Mouse (Mus musculus): Measurements from ENCODE around the gene Hmga2. TPM values are rescaled to one million over a fixed set of nuclear protein-coding genes. Genes with fewer than 3 reads are reported as not detected.
A peak's percentile ranks its signal among the peaks of the same experiment; 100 is the strongest.
"Not testable (repeated sequence)": the region's sequence is repeated elsewhere in the genome, so short reads cannot be mapped to it uniquely, and the experiment has no call there.

Hmga2 gene
- polyA plus RNA-seq, 1 experiment from 2014 or later: 2.6 TPM

DNA sequence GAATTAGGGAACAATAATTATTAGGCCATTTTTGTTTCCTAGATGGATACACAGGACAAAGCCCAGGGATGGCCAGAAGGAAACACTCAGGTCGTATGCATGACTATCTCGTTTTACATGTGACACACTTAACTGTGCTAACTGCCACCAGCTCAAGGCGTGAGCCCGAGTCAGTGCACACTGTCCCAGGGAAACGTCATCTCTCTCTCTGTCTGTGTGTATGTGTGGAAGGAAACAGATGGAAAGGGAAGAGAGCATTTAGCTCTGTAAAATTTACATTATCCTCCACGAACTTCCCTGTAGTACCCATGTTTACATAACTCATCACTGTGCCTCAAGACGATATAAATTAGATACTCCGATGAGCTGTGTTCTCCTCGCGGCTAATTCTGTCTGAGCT is 105.1 kb downstream of the Hmga2 start:
- peaks cover 4% of the 10 kb centered on the region for H3K4me1 ChIP-seq (ENCODE audit: control insufficient read depth, insufficient read depth, low read length)
- H3K27me3 ChIP-seq (replicated peaks; ENCODE audit: control insufficient read depth, insufficient read depth, low read length): no peaks in the 10 kb centered on the region
- H3K4me3 ChIP-seq (ENCODE audit: low read depth, low read length): no peak overlapping the region
- DNase-seq (ENCODE audit: low spot score): no peak
- no peak overlapping the region for H3K4me2 ChIP-seq (ENCODE audit: low read length)
- no peak for ATAC-seq
- H3K9ac ChIP-seq (ENCODE audit: low read length): no peak overlapping the region
- 77% methylated on average over 10 of the region's 10 CpGs for WGBS
- H3K36me3 ChIP-seq (ENCODE audit: control insufficient read depth, insufficient read depth, low read length): no peaks in the 10 kb centered on the region
- H3K9me3 ChIP-seq (replicated peaks; ENCODE audit: control insufficient read depth, low read length): no peaks in the 10 kb centered on the region
- H3K27ac ChIP-seq (ENCODE audit: low read depth, low read length): no peak overlapping the region

DNA sequence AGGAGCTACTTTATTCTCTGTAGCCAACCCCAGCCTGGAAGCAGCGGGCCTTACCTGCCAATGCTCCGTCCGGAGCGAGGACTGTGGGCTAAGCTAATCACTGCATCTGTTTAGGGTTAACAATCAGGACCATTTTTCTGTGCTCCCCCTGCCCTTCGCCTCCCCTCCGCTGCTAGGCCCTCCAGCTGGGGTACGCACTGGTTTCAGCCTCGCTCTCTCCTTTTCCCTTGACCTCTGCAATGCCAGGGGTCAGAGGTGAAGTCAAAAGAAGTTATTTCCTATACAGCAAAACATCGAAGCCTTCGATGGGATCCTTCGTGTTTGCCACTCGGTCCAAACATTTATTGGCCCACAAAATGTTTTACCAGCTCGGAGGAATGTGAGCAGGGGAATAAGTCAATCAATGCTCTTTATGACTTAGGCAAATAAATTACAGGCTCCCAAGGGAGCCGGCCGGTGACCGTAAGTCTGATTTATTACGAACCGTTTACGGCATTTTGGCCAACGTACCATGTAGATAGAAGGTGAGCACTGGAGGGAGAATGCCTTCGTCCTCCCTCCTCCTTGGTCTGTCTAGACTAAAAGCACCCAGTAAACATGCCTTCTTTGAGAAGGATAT is 107.0 kb downstream of the Hmga2 start:
- WGBS: 82% methylated on average over 21 of the region's 21 CpGs

GRCm38 (mm10) chr10:120366173-120366592 is 110.1 kb downstream of the Hmga2 start:
- not testable (repeated sequence) for H3K9me3 ChIP-seq (replicated peaks; ENCODE audit: control insufficient read depth, low read length); DNase-seq (ENCODE audit: low spot score)

More for the DNA sequence above, 107.0 kb downstream of the Hmga2 start:
- H3K27me3 ChIP-seq (replicated peaks; ENCODE audit: control insufficient read depth, insufficient read depth, low read length): no peaks in the 10 kb centered on the region
- H3K4me1 ChIP-seq (ENCODE audit: control insufficient read depth, insufficient read depth, low read length): no peaks in the 10 kb centered on the region
- no peak overlapping the region for H3K4me2 ChIP-seq (ENCODE audit: low read length)
- H3K4me3 ChIP-seq (ENCODE audit: low read depth, low read length): no peak overlapping the region
- no peaks in the 10 kb centered on the region for H3K36me3 ChIP-seq (ENCODE audit: control insufficient read depth, insufficient read depth, low read length)
- H3K9me3 ChIP-seq (replicated peaks; ENCODE audit: control insufficient read depth, low read length): no peaks in the 10 kb centered on the region
- no peak overlapping the region for H3K9ac ChIP-seq (ENCODE audit: low read length)
- ATAC-seq (no peak), DNase-seq (ENCODE audit: low spot score) (no peak)
- no peak overlapping the region for H3K27ac ChIP-seq (ENCODE audit: low read depth, low read length)

DNA sequence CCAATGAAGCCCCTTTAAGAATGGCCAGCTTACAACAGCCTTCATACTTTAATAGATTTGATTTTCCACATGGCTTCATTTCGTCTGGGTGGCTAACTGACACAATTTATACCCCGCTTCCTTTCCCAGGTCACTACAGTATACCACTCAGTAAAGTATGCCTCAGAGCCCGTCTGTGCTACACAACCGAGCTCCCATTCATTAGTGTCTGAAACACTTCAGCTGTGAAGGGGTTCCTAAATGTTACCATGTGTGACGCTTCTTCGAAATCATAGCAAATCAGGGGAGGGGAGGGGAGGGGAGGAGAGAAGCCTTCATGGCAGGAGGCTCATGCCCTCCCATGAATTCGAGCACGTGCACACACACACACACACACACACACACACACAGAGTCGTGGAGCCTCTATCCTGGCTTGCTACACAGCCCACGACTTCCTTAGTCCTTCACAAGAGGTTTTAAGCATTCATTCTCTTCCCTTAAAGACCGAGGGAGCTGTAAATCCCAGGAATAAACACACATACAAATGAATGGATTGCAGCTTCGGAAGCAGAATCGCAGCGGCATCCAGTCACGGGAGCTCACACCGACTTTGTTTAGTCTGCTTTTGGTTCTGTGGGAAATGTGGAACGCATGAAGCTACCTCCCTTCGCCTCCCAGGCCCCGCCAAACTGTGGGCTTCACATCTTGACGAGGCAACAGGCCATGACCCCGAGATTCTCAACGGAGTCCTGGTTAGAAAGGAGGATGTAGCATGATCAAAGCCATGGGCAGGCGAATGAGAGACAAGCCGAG is 110.7 kb downstream of the Hmga2 start:
- Histone ChIP-seq H3K4me1 (ENCODE audit: control insufficient read depth, insufficient read depth, low read length) (no peaks in the 10 kb centered on the region), H3K4me3 (ENCODE audit: low read depth, low read length) (no peak overlapping the region), H3K4me2 (ENCODE audit: low read length) (0 out of 2 replicates have a peak overlapping the region, but pooled peaks have one; percentile 4), H3K27ac (ENCODE audit: low read depth, low read length) (no peak overlapping the region; the same call in 1 of the 2 replicates), H3K36me3 (ENCODE audit: control insufficient read depth, insufficient read depth, low read length) (no peaks in the 10 kb centered on the region), H3K9ac (ENCODE audit: low read length) (no peak overlapping the region; the same call in 1 of the 2 replicates), H3K9me3 (replicated peaks; ENCODE audit: control insufficient read depth, low read length) (no peaks in the 10 kb centered on the region), H3K27me3 (replicated peaks; ENCODE audit: control insufficient read depth, insufficient read depth, low read length) (no peaks in the 10 kb centered on the region)
- 42% methylated on average over 24 of the region's 24 CpGs for WGBS
- peak; percentile 50; the same call in 1 of the 2 replicates for ATAC-seq
- DNase-seq (ENCODE audit: low spot score): peak; percentile 43

More at GRCm38 (mm10) chr10:120366173-120366592, 110.1 kb downstream of the Hmga2 start:
- not testable (repeated sequence) for H3K9ac ChIP-seq (ENCODE audit: low read length); H3K4me3 ChIP-seq (ENCODE audit: low read depth, low read length); ATAC-seq; H3K27me3 ChIP-seq (replicated peaks; ENCODE audit: control insufficient read depth, insufficient read depth, low read length); H3K4me2 ChIP-seq (ENCODE audit: low read length); H3K27ac ChIP-seq (ENCODE audit: low read depth, low read length); H3K36me3 ChIP-seq (ENCODE audit: control insufficient read depth, insufficient read depth, low read length); H3K4me1 ChIP-seq (ENCODE audit: control insufficient read depth, insufficient read depth, low read length)
- WGBS: 86% methylated on average over 3 of the region's 3 CpGs

DNA sequence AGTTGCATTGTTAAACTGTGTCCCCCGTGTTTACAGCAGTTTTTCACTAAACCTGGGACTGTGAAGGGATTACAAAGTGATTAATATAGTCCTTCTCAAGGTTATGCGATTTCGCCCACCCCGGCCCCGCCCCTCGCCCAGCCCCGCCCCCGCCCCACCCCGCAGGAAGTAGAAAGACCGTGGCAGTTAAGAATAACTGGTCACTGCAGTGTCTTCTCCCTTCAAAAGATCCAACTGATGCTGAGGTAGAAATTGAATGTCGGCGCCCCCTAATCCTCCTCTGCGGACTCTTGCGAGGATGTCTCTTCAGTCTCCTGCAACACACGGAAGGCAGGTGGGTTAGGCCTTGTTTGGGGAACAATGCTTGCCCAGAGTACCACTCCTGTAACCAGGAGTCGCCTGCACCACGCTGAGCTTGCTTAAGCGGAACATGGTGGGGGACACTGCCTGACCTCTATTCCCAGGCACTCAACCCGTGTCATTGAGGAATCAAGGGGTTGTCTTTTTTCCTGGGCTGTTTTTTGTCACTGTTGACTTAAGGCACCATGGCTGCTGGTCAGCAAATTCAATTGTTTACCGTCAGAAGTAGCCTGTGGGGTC is 112.2 kb downstream of the Hmga2 start:
- no peaks in the 10 kb centered on the region for H3K4me1 ChIP-seq (ENCODE audit: control insufficient read depth, insufficient read depth, low read length)
- ATAC-seq: no peak
- H3K36me3 ChIP-seq (ENCODE audit: control insufficient read depth, insufficient read depth, low read length): no peaks in the 10 kb centered on the region
- no peak overlapping the region for H3K27ac ChIP-seq (ENCODE audit: low read depth, low read length)
- WGBS: 67% methylated on average over 20 of the region's 20 CpGs
- H3K4me3 ChIP-seq (ENCODE audit: low read depth, low read length): no peak overlapping the region
- no peak for DNase-seq (ENCODE audit: low spot score)
- no peaks in the 10 kb centered on the region for H3K9me3 ChIP-seq (replicated peaks; ENCODE audit: control insufficient read depth, low read length)
- H3K4me2 ChIP-seq (ENCODE audit: low read length): no peak overlapping the region
- no peak overlapping the region for H3K9ac ChIP-seq (ENCODE audit: low read length)
- no peaks in the 10 kb centered on the region for H3K27me3 ChIP-seq (replicated peaks; ENCODE audit: control insufficient read depth, insufficient read depth, low read length)

- not testable (repeated sequence) for H3K9ac ChIP-seq (ENCODE audit: low read length); H3K36me3 ChIP-seq (ENCODE audit: control insufficient read depth, insufficient read depth, low read length); H3K4me2 ChIP-seq (ENCODE audit: low read length); H3K4me3 ChIP-seq (ENCODE audit: low read depth, low read length); H3K4me1 ChIP-seq (ENCODE audit: control insufficient read depth, insufficient read depth, low read length); DNase-seq (ENCODE audit: low spot score); ATAC-seq; H3K27me3 ChIP-seq (replicated peaks; ENCODE audit: control insufficient read depth, insufficient read depth, low read length); H3K27ac ChIP-seq (ENCODE audit: low read depth, low read length); H3K9me3 ChIP-seq (replicated peaks; ENCODE audit: control insufficient read depth, low read length)
- WGBS: 83% methylated on average over 9 of the region's 11 CpGs
Observed at GRCm38 (mm10) chr10:120363298-120363982, 112.8 kb downstream of the Hmga2 start.

GRCm38 (mm10) chr10:120354523-120355030 is 121.7 kb downstream of the Hmga2 start:
- no peaks in the 10 kb centered on the region for H3K36me3 ChIP-seq (ENCODE audit: control insufficient read depth, insufficient read depth, low read length)
- no peaks in the 10 kb centered on the region for H3K27me3 ChIP-seq (replicated peaks; ENCODE audit: control insufficient read depth, insufficient read depth, low read length)
- H3K4me2 ChIP-seq (ENCODE audit: low read length): no peak overlapping the region
- no peak overlapping the region for H3K4me3 ChIP-seq (ENCODE audit: low read depth, low read length)
- no peak overlapping the region for H3K9ac ChIP-seq (ENCODE audit: low read length)
- no peaks in the 10 kb centered on the region for H3K4me1 ChIP-seq (ENCODE audit: control insufficient read depth, insufficient read depth, low read length)
- no peaks in the 10 kb centered on the region for H3K9me3 ChIP-seq (replicated peaks; ENCODE audit: control insufficient read depth, low read length)
- WGBS: 68% methylated on average over 13 of the region's 13 CpGs
- no peak overlapping the region for H3K27ac ChIP-seq (ENCODE audit: low read depth, low read length)
- ATAC-seq: no peak
- peak; percentile 11 for DNase-seq (ENCODE audit: low spot score)

DNA sequence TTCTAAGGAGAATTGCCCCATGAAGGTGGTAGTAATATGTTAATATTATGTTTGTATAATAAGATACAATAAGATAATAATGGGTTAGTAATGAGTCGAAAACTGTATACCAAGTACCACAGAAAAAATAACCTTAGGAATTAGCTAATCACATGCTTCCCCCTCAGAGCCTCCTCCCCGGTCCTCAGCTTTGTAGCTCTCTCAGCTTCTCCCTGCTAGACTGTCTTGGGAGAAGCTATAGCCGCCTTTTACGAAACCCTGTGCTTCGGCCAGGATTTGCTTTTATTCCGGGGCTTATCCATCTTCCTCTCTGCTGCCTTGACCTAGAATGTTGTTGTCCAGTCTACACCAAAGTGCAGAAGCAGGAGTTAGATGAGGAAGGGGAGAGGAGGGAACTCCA is 130.9 kb downstream of the Hmga2 start:
- no peak overlapping the region for H3K4me2 ChIP-seq (ENCODE audit: low read length)
- 16% methylated on average over 6 of the region's 6 CpGs for WGBS
- H3K4me3 ChIP-seq (ENCODE audit: low read depth, low read length): no peak overlapping the region
- peaks cover 14% of the 10 kb centered on the region for H3K4me1 ChIP-seq (ENCODE audit: control insufficient read depth, insufficient read depth, low read length)
- no peaks in the 10 kb centered on the region for H3K27me3 ChIP-seq (replicated peaks; ENCODE audit: control insufficient read depth, insufficient read depth, low read length)
- no peaks in the 10 kb centered on the region for H3K9me3 ChIP-seq (replicated peaks; ENCODE audit: control insufficient read depth, low read length)
- ATAC-seq (peak; percentile 42; the same call in 1 of the 2 replicates), DNase-seq (ENCODE audit: low spot score) (no peak)
- H3K36me3 ChIP-seq (ENCODE audit: control insufficient read depth, insufficient read depth, low read length): no peaks in the 10 kb centered on the region
- H3K9ac ChIP-seq (ENCODE audit: low read length): no peak overlapping the region
- no peak overlapping the region for H3K27ac ChIP-seq (ENCODE audit: low read depth, low read length)

Measured in forebrain, embryonic 14.5 days (tissue).